Mouse (Mus musculus): ENCODE data around the gene Atat1.

- TF ChIP-seq GATA1 (IDR thresholded peaks at IDR 0.05; ENCODE audit: borderline replicate concordance, low read length) (no peak), FLI1 (IDR thresholded peaks at IDR 0.05; ENCODE audit: low read length) (no peak)
These were observed 43.5 kb downstream of the Atat1 start for GRCm38 (mm10) chr17:35866281-35866831.
